Mouse (Mus musculus) ovary, postnatal 36 days (tissue): Measurements from ENCODE around the gene Vat1l.

Source experiments
- DNase-seq: peaks from one replicate; pipeline ENCODE4 v3.0.0; 2022; ENCODE audit warnings: low spot score, mixed read lengths

The Vat1l gene

DNA sequence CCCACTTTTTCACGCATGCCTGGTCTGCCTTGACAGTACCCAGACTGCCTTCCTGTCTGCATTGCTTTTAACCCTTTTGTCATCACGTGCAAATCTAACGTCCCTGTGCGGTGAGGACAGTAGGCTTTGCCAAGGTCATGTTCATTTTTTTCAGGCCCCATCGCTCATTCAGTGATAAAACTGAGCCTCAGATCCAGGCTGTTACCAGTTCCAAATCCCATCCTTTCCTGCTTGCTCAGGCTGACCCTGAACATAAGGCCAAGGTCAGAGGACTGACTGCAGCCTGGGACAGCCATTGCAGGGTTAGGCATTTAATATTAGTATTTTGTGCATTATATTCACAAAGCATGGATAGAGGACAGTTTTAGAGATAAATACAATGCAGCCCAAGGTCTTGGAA, 192.9 kb downstream of the Vat1l start:
- DNase-seq, result no peak

DNA sequence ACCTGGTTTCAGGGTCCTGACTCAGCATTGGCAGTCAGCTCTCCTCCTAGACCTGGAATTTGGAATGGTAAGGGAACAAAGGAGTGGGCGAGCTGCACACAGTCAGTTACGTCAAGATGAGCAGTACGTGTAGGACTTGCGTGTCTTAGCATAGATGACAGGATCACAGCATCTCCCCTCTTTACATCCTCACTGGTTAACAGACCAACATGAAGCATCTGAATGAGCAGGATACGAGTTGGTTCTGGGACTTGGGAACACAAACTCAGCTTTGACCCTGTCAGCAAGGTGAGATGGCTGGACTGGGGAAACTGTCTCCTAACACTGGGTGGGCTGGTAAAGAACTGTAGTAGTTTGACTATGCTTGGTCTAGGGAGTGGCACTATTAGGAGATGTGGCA, 193.9 kb downstream of the Vat1l start:
- DNase-seq, result no peak

DNA sequence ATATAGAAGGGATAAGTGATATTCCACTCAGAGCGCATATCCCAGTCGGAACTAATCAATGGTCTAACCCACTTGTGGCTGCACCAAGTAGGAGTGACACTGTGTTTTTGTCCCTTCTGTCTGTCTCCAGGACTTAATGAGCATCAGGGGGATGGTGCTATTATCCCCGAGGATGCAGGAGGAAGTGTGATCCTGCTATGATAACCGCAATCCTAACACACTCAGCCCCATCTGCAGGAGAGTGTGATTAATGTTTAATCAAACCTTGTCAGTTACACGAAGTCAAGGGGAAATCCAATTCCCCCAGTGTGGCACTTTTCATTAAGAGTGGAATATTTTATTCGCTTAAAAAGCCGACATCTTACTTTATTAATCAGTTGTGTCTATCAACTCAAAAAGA, 196.3 kb downstream of the Vat1l start:
- DNase-seq, result no peak

DNA sequence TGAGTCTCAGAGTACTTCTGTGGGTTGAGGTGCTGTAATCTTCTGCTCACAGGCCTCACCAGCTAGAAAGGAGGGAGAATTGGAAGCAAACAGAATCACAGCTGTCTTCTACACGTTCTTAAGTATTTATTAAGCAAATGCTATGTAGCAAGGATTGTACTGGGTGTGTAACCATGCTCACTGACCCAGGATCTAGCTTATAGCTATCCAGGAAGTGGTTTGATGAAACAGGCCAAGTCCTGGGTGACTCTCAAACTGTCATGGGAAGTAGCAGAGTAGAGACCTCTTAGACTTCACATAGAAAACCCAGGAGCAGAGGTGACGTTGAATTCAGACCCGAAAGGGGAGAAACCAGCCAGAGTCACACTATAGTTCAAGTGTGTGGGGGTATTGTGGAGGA, 206.0 kb downstream of the Vat1l start:
- DNase-seq, result no peak

DNA sequence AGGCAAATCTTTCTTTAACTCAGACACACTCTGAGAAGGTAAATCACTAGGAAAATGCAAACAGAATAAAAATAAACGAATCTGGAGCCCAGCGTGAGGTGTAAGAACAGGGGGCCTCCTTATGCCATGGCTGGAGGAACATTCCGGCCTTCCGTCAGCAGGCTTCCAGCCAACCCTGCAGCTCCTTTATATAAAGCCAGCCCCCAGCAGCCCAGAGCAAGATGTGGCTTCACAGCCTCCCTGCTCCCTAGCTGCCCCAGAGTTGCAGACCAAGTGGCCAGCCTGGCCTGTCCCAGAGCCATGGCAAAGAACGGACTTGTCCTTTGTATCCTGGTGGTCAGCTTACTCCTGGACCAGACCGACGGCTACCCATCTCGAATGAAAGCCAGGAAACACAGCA, 212.4 kb downstream of the Vat1l start, which contains the start of gene Clec3a:
TSS of gene Clec3a (plus strand) at position 301 of the 400 bp plus-strand sequence.
- no peak for DNase-seq

DNA sequence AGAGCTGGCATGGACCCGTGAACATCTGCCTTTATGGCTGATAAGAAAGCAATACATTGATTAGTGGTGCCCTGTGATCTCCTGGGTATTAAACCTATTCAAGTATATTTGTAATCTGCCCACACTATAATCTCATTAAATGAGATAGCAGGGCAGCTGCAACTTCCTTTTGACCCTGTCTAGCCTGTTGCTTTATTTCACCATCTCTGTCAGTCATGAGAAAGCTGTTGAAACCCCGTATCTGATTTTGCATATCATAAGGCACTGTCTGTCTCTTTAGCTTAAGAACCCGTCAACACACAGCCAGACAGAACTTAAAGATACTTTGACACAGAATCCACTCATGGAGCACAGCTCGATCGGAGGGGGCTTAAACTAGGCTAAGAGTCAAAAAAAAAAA, 213.1 kb downstream of the Vat1l start:
- DNase-seq, result no peak

DNA sequence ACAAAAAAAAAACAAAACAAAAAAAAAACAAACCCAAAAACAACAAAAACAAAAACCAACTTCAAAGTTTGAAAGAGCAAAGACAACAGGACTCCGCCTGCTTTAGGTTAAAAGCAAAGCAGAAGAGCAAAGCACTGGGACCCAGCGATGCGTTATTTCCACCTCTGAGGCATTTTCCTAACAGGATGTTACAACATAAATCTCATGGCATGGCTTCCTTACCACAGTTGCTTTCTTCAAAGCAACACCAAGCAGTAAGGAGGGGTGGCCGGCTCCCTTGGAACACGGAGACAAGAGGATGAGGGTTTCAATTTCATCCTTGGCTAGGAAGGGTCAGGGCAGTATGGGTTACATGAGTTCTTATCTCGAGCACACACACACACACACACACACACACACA, 213.5 kb downstream of the Vat1l start:
- DNase-seq, result no peak

DNA sequence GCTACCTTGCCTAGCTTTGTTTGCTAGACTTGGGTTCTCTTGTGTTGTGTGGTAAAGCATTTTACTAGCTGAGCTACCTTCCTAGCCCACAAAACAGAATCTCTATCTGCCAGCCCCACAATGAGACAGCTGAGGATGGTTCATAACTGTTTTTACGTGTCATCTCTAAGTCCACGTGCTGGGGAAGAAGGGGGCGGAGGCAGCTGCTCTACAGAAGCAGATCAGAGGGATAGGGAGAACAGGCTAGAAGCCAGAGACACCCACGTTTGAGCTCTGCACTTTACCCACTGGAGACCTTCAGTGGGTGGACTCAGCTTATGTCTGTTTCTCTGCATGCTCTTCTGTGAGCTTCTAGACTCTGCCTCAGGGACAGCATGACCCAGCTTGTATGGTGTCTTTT, 216.1 kb downstream of the Vat1l start:
- no peak for DNase-seq
